Mouse (Mus musculus) liver, postnatal 0 days (tissue): ENCODE measurements around the gene Rnf145.

Experiments used
- CTCF ChIP-seq: sonication (generic); IDR thresholded peaks from 2 replicates; pipeline ENCODE4 v1.5.1; 2016; ENCODE audit warnings: antibody characterized with exemption, low read depth
- EP300 ChIP-seq: IDR thresholded peaks from 2 replicates; pipeline ENCODE4 v1.6.1; 2016; ENCODE audit warnings: antibody characterized with exemption, low read depth, mild to moderate bottlenecking

DNA sequence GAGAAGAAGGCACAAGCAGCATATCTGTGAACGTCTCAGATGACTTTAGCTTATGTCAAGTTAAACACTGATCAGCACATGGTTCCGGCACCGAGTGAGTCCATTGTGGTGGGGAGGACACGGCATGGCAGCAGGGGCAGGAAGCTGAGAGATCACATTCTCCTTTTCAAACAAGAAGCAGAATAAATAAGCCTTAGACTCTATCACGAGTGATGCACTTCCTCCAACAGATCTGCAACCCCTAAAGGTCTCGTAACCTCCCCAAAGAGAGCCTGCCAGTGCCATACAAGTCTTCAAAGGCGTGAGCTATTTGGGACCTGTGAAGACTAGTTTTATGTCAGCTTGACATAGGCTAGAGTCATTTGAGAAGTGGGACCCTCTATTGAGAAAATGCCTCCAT, 17.8 kb upstream of the Rnf145 start:
- TF ChIP-seq CTCF, result no peak
- no peak for TF ChIP-seq EP300
